Mouse (Mus musculus): Measurements from ENCODE around the gene Grn.

Grn gene

DNA sequence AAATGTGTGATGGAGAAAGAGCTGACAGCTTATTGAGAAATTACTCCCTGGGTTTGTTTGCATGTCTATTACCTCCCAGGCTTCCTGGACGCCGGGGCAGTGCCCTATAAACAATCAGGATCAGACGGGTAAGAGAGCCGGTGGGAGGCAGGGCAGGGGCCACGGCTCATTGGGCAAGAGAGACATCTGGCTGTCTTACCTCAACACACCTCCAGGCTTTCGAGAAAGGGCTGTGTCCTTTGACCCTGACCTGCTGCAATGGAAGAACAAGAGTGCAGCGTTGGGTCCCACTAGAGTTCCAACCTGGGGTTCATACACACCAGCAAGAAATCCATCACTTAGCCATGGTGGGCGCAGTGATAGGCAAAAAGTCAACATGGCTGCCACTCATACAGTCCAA lies 8.6 kb upstream of the Grn start:
- DNase-seq (ENCODE audit: extremely low spot score, low read depth, low spot score) = no peak

GRCm38 (mm10) chr11:102424666-102425065 lies 5.4 kb upstream of the Grn start:
- no peak for DNase-seq (ENCODE audit: extremely low spot score, low read depth, low spot score)

GRCm38 (mm10) chr11:102425555-102426316 lies 4.4 kb upstream of the Grn start:
- no peak for DNase-seq (ENCODE audit: extremely low spot score, low read depth, low spot score)

DNA sequence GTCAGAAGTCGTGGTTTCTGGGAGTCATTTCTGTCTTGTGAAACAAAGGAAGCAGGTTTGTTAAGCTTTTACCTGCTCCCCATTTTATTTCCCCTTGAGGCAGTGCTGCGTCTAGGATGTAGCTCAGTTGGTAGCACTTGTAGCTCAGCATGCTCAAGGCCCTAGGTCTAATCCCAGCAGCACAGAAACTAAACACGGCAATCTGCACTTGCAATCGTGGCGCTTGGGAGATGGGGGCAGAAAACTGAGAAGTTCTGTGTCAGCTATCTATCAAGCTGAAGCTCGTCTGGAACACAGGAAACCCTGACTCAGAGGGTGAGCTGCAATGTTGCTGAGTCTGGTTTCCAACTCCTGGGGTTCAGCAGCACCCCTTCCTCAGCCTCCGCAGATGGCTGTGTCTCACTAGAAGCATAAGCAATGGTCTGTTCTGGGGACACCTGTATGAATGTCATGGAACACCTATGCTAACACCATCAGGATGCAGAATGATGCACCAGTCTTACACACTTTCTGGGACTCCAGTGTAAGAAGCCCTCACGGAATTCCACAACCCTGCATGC lies 1.1 kb upstream of the Grn start:
- DNase-seq (ENCODE audit: extremely low spot score, low read depth, low spot score) = no peak

DNA sequence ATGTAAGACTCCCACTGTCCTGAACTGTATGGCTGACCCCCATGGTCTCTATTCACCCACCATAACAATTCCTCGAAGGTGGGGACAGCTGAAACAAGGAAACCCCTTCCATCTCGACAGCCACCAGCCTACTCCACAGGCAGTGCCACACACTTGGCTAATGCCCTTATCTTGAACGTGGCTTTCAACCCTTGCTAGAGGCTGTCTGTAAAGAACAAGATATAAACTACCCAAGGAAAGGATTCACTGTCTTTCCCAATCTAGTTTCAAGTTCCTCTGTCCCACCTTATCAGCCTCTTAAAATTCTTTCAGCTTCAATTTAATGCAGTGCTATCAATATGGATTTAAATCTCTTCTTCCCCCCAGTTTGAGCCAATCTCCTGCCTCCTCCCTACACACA lies 564 bp upstream of the Grn start:
- DNase-seq (ENCODE audit: extremely low spot score, low read depth, low spot score) = no peak

- DNase-seq (ENCODE audit: extremely low spot score, low read depth, low spot score) = no peak
Measured at GRCm38 (mm10) chr11:102431018-102431645, 1.0 kb downstream of the Grn start.

- no peak for DNase-seq (ENCODE audit: extremely low spot score, low read depth, low spot score)
Measured at GRCm38 (mm10) chr11:102431728-102432114, 1.6 kb downstream of the Grn start.

GRCm38 (mm10) chr11:102432115-102432843 lies 2.2 kb downstream of the Grn start:
- no peak for DNase-seq (ENCODE audit: extremely low spot score, low read depth, low spot score)

DNA sequence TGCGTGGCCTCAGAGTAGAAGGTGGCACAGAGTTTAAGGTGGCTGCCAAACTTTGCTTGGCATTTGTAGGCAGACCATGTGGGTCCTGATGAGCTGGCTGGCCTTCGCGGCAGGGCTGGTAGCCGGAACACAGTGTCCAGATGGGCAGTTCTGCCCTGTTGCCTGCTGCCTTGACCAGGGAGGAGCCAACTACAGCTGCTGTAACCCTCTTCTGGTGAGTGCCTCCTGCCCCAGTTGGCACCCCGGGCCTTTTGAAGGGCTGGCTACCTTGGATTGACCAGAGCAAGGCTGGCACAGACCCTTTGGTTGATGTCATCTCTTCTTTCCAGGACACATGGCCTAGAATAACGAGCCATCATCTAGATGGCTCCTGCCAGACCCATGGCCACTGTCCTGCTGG lies 2.8 kb downstream of the Grn start:
- no peak for DNase-seq (ENCODE audit: extremely low spot score, low read depth, low spot score)

- DNase-seq (ENCODE audit: extremely low spot score, low read depth, low spot score) = no peak
Measured at GRCm38 (mm10) chr11:102433866-102434265, 3.8 kb downstream of the Grn start.

GRCm38 (mm10) chr11:102434406-102434805 lies 4.3 kb downstream of the Grn start:
- peak; percentile 82 for DNase-seq (ENCODE audit: extremely low spot score, low read depth, low spot score)

- DNase-seq (ENCODE audit: extremely low spot score, low read depth, low spot score) = no peak
Measured at GRCm38 (mm10) chr11:102434816-102435705, 4.9 kb downstream of the Grn start.

DNA sequence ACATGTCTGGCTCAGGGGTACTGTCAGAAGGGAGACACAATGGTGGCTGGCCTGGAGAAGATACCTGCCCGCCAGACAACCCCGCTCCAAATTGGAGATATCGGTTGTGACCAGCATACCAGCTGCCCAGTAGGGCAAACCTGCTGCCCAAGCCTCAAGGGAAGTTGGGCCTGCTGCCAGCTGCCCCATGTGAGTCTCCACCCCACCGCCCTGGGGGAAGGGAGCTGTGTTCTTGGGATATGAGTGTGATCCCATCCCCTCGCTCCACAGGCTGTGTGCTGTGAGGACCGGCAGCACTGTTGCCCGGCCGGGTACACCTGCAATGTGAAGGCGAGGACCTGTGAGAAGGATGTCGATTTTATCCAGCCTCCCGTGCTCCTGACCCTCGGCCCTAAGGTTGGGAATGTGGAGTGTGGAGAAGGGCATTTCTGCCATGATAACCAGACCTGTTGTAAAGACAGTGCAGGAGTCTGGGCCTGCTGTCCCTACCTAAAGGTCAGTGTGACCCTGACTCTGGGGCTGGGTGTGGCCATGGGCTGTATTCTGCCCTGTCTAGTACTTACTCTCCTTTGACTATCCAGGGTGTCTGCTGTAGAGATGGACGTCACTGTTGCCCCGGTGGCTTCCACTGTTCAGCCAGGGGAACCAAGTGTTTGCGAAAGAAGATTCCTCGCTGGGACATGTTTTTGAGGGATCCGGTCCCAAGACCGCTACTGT lies 5.8 kb downstream of the Grn start:
- no peak for DNase-seq (ENCODE audit: extremely low spot score, low read depth, low spot score)

DNA sequence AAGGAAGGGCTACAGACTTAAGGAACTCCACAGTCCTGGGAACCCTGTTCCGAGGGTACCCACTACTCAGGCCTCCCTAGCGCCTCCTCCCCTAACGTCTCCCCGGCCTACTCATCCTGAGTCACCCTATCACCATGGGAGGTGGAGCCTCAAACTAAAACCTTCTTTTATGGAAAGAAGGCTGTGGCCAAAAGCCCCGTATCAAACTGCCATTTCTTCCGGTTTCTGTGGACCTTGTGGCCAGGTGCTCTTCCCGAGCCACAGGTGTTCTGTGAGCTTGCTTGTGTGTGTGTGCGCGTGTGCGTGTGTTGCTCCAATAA lies 6.3 kb downstream of the Grn start:
- DNase-seq (ENCODE audit: extremely low spot score, low read depth, low spot score) = no peak

GRCm38 (mm10) chr11:102437120-102438061 lies 7.3 kb downstream of the Grn start:
- no peak for DNase-seq (ENCODE audit: extremely low spot score, low read depth, low spot score)

- no peak for DNase-seq (ENCODE audit: extremely low spot score, low read depth, low spot score)
Measured at GRCm38 (mm10) chr11:102438212-102439092, 8.3 kb downstream of the Grn start.

DNA sequence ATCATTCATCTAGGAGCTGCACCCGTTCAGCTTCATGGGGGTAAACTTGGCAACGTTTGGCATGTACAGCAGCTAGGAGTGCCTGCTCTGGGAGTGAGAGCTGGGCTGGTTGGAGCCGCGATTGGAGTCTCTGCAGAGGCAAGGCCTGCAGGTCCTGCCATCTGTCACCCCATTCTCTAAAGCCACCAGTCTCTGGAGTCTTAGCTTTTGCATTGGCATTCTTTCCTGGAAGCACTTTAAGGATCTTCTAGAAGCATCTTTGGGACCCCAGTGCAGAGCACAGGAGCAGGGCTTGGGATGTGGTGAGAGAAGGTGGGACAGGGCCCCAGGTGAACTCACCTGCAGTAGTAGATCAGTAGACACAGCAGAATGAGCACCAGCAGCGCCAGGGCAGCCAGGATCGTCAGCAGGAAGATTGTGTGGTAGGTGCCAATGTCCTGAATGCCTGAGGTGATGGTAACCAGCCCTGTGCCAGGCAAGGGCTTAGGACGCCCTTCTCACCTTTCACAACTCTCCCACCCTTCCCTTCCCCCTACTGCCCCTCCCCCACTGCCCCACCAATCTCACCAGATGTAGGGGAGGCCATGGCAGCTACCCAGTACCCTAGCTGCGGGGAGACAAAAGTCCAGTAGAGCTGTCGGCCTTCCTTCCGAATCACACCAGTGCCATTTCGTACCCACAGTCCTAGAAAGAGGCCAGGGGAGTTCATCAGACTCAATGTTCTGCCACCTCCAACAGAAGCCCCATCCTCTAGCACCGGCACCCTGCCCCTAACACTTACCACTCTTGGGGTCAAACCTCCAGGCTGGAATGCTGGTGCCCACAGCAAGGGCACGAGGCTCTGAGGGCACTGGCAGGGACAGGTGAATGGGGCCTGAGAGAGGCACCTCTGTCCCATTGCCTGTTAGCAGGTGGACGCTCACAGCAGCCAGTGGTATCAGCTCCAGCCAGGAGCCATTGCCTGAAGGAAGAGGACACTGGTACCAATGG lies 9.3 kb downstream of the Grn start:
- no peak for DNase-seq (ENCODE audit: extremely low spot score, low read depth, low spot score)

Data from hindlimb bud, embryonic 11.5 days (tissue).